9 mouse cellular contexts compared by ENCODE assay signal in genomic region chr13:41220304-41220834, GRCm38 (mm10). TPM values are rescaled to one million over a fixed set of nuclear protein-coding genes. Genes with fewer than 3 reads are reported as not detected.
A peak's percentile ranks its signal among the peaks of the same experiment; 100 is the strongest.
DNase-seq lines count a peak whose midpoint lies in the region; ATAC-seq lines count a peak whose summit lies in the region.
"Had no signal": no experiment of that assay in that cellular context is flagged by ENCODE, and none has a peak within 500 bp of the region (broad histone marks: within the 10 kb centered on the region; RNA-seq: fewer than 3 reads in every experiment).

Elovl2 (minus strand) TSS chr13:41220405.

- H3K4me1 ChIP-seq in intestine, embryonic 16.5 days (ENCODE audit: control insufficient read depth, insufficient read depth, low read length): 0 out of 2 replicates have a peak, but pooled peaks cover 4% of the 10 kb centered on the region
- no peaks in the 10 kb centered on the region for H3K4me1 ChIP-seq in limb, embryonic 11.5 days (ENCODE audit: control insufficient read depth, insufficient read depth, low read length)
- H3K4me1 ChIP-seq in midbrain, embryonic 12.5 days: peaks cover 21% of the 10 kb centered on the region

- H3K27me3 ChIP-seq in intestine, embryonic 16.5 days (replicated peaks; ENCODE audit: control insufficient read depth, insufficient read depth, low read length): no peaks in the 10 kb centered on the region
- H3K27me3 ChIP-seq in limb, embryonic 11.5 days (ENCODE audit: control insufficient read depth, insufficient read depth, low read length): no peaks in the 10 kb centered on the region
- H3K27me3 ChIP-seq in midbrain, embryonic 12.5 days: no peaks in the 10 kb centered on the region

- H3K4me3 ChIP-seq in intestine, embryonic 16.5 days (ENCODE audit: low read length): peak within 1 kb of the TSS; percentile 63
- peak within 1 kb of the TSS; percentile 48 for H3K4me3 ChIP-seq in limb, embryonic 11.5 days (ENCODE audit: low read depth, low read length)
- peak within 1 kb of the TSS; percentile 75 for H3K4me3 ChIP-seq in midbrain, embryonic 12.5 days

- peak; percentile 93 for ATAC-seq in granulocyte monocyte progenitor cell, adult 5-6 weeks (replicated peaks; ENCODE audit: poor library complexity, severe bottlenecking)
- ATAC-seq in intestine, embryonic 16.5 days: peak; percentile 96
- ATAC-seq in limb, embryonic 11.5 days (ENCODE audit: insufficient number of reproducible peaks, low FRiP score, low TSS enrichment, low read depth): peak; percentile 95
- ATAC-seq in midbrain, embryonic 12.5 days (ENCODE audit: low FRiP score, low read depth): peak; percentile 97
- ATAC-seq in erythroid progenitor cell, adult 5-6 weeks (replicated peaks; ENCODE audit: low FRiP score, poor library complexity, severe bottlenecking): no peak

- H3K4me2 ChIP-seq in intestine, embryonic 16.5 days (ENCODE audit: low read depth, low read length): peak within 1 kb of the TSS; percentile 81
- H3K4me2 ChIP-seq in limb, embryonic 11.5 days (ENCODE audit: low read depth, severe bottlenecking): peak within 1 kb of the TSS; percentile 41
- H3K4me2 ChIP-seq in midbrain, embryonic 12.5 days (replicated peaks): peak within 1 kb of the TSS; percentile 50

- DNase-seq in adrenal gland, postnatal 10 days: peak; percentile 86
- peak; percentile 81 for DNase-seq in embryo, embryonic 11.5 days (ENCODE audit: low read depth, low spot score)
- peak; percentile 89 for DNase-seq in limb, embryonic 11.5 days (ENCODE audit: low spot score)
- peak; percentile 14 for DNase-seq in spleen, adult 12 weeks (ENCODE audit: low spot score)

- 2% methylated on average over 52 of the region's 77 CpGs for WGBS in intestine, embryonic 16.5 days
- 3% methylated on average over 35 of the region's 77 CpGs for WGBS in limb, embryonic 11.5 days
- WGBS in midbrain, embryonic 12.5 days: 3% methylated on average over 52 of the region's 77 CpGs

- no peak within 1 kb of the TSS for H3K27ac ChIP-seq in intestine, embryonic 16.5 days (ENCODE audit: low read length)
- H3K27ac ChIP-seq in limb, embryonic 11.5 days (replicated peaks; ENCODE audit: low read depth, low read length): 0 out of 2 replicates have a peak within 1 kb of the TSS, but pooled peaks have one; percentile 12
- peak within 1 kb of the TSS; percentile 63; the same call in 1 of the 2 replicates for H3K27ac ChIP-seq in midbrain, embryonic 12.5 days (replicated peaks)
- H3K27ac ChIP-seq: macrophage had no signal

- no peaks in the 10 kb centered on the region for H3K9me3 ChIP-seq in intestine, embryonic 16.5 days (ENCODE audit: control insufficient read depth, low read length)
- H3K9me3 ChIP-seq in limb, embryonic 11.5 days (ENCODE audit: control insufficient read depth, low read length): no peaks in the 10 kb centered on the region
- peaks cover 15% of the 10 kb centered on the region; the same call in 1 of the 2 replicates for H3K9me3 ChIP-seq in midbrain, embryonic 12.5 days

- H3K9ac ChIP-seq in intestine, embryonic 16.5 days (ENCODE audit: low read depth, low read length): peak within 1 kb of the TSS; percentile 65
- H3K9ac ChIP-seq in limb, embryonic 11.5 days (ENCODE audit: low read length): peak within 1 kb of the TSS; percentile 61
- peak within 1 kb of the TSS; percentile 77 for H3K9ac ChIP-seq in midbrain, embryonic 12.5 days (replicated peaks)

- no peaks in the 10 kb centered on the region for H3K36me3 ChIP-seq in intestine, embryonic 16.5 days (ENCODE audit: control insufficient read depth, insufficient read depth, low read length)
- no peaks in the 10 kb centered on the region for H3K36me3 ChIP-seq in limb, embryonic 11.5 days (ENCODE audit: control insufficient read depth, insufficient read depth, low read length)
- H3K36me3 ChIP-seq in midbrain, embryonic 12.5 days: no peaks in the 10 kb centered on the region

RNA-seq across cellular contexts. Expression of gene Elovl2, which starts in this region (rescaled TPM):
- 10 to 100 TPM; 31.3 to 82.7 TPM for total RNA-seq in adrenal gland, postnatal 10 days (2021)
- total RNA-seq in granulocyte monocyte progenitor cell, adult 5-6 weeks (2014; fragmentation: Nextera tagmentation): not detected in 2 replicates
- 0.13 TPM in 1 of 2 replicates, not detected in the other for total RNA-seq in granulocyte monocyte progenitor cell, adult 5-6 weeks (2017)
- 5.7 and 6.3 TPM in 2 replicates for polyA plus RNA-seq in intestine, embryonic 16.5 days (2015; fragmentation: Nextera tagmentation; extraction: Ambion mirVana)
- 17.1 and 18.8 TPM in 2 replicates for polyA plus RNA-seq in limb, embryonic 11.5 days (2014; fragmentation: Nextera tagmentation; extraction: Ambion mirVana)
- 43.4 and 44.4 TPM in 2 replicates for polyA plus RNA-seq in midbrain, embryonic 12.5 days (2016; fragmentation: Nextera tagmentation; extraction: Ambion mirVana)
- not detected in 2 replicates for total RNA-seq in erythroid progenitor cell, adult 5-6 weeks (2015; ENCODE audit: low replicate concordance)
- total RNA-seq in erythroid progenitor cell, adult 5-6 weeks (2017; ENCODE audit: low replicate concordance): not detected in 2 replicates

Comparison
In these comparisons a context has a peak if more than half of its experiments do, and no peak if none do; other contexts are left out.
1. RNA of gene Elovl2 (total RNA-seq): 31.3 to 82.7 TPM in adrenal gland, postnatal 10 days; 0.13 TPM in granulocyte monocyte progenitor cell, adult 5-6 weeks and not detected in erythroid progenitor cell, adult 5-6 weeks; every median in the first group is over 10 times any median in the second.
2. Peak in ATAC-seq in granulocyte monocyte progenitor cell, adult 5-6 weeks; RNA of the gene not detected or under 1 TPM.
3. DNase-seq: peak in every context shown above with its lines; median percentile 89 in limb, embryonic 11.5 days; 86 in adrenal gland, postnatal 10 days; 81 in embryo, embryonic 11.5 days; 14 in spleen, adult 12 weeks.
4. Peak in every context shown above with its lines, with median percentiles within 50 percentile points of each other: H3K4me2 ChIP-seq, H3K4me3 ChIP-seq and H3K9ac ChIP-seq.